Mouse (Mus musculus): Measurements from ENCODE around the gene Slc8a3. TPM values are rescaled to one million over a fixed set of nuclear protein-coding genes. Genes with fewer than 3 reads are reported as not detected.

The Slc8a3 gene
- polyA plus RNA-seq, 1 experiment from 2014 or later, result 1.6 TPM

DNA sequence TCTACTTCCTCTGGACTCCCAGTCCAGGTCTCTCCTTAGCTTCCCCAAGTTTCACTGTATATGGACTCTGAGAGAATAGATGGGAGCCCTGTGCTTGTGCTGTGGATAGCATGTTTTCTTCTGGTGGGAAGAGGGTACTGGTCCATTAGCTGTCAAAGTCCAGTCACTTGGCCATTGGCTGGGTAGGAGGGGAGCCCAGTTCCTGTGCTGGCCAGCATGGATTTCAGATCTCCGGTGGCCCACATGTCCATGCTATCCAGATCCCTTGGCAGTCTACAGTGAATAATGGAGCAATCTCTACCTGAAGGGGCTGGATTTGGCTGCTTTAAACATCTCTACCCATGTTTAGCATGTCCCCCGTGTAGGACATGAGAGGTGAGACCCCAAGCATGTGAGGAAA is 148.0 kb downstream of the Slc8a3 start:
- Histone ChIP-seq H3K27ac (ENCODE audit: low read depth, low read length) (no peak overlapping the region), H3K9ac (ENCODE audit: low read depth, low read length) (no peak overlapping the region), H3K4me3 (ENCODE audit: low read depth, low read length) (no peak overlapping the region), H3K27me3 (ENCODE audit: control insufficient read depth, insufficient read depth, low read length) (no peaks in the 10 kb centered on the region), H3K4me1 (replicated peaks; ENCODE audit: control insufficient read depth, insufficient read depth, low read length) (no peaks in the 10 kb centered on the region), H3K36me3 (ENCODE audit: control insufficient read depth, insufficient read depth, low read length) (no peaks in the 10 kb centered on the region), H3K4me2 (replicated peaks; ENCODE audit: low read depth, low read length) (no peak overlapping the region), H3K9me3 (ENCODE audit: control insufficient read depth, low read length) (no peaks in the 10 kb centered on the region)
- DNase-seq (ENCODE audit: low spot score) (no peak), ATAC-seq (ENCODE audit: low FRiP score) (no peak)
- WGBS, result 91% methylated on average over 2 of the region's 2 CpGs

GRCm38 (mm10) chr12:81182073-81182472 is 150.9 kb downstream of the Slc8a3 start:
- ATAC-seq (ENCODE audit: low FRiP score), result no peak
- peak; percentile 84 for DNase-seq (ENCODE audit: low spot score)
- Histone ChIP-seq H3K4me2 (replicated peaks; ENCODE audit: low read depth, low read length) (no peak overlapping the region), H3K9ac (ENCODE audit: low read depth, low read length) (no peak overlapping the region), H3K4me1 (replicated peaks; ENCODE audit: control insufficient read depth, insufficient read depth, low read length) (no peaks in the 10 kb centered on the region), H3K4me3 (ENCODE audit: low read depth, low read length) (no peak overlapping the region), H3K27ac (ENCODE audit: low read depth, low read length) (no peak overlapping the region), H3K27me3 (ENCODE audit: control insufficient read depth, insufficient read depth, low read length) (no peaks in the 10 kb centered on the region), H3K9me3 (ENCODE audit: control insufficient read depth, low read length) (no peaks in the 10 kb centered on the region), H3K36me3 (ENCODE audit: control insufficient read depth, insufficient read depth, low read length) (no peaks in the 10 kb centered on the region)
- WGBS, result 58% methylated on average over 3 of the region's 3 CpGs

- Histone ChIP-seq H3K9ac (ENCODE audit: low read depth, low read length) (no peak overlapping the region), H3K4me1 (replicated peaks; ENCODE audit: control insufficient read depth, insufficient read depth, low read length) (no peaks in the 10 kb centered on the region), H3K27ac (ENCODE audit: low read depth, low read length) (no peak overlapping the region), H3K4me2 (replicated peaks; ENCODE audit: low read depth, low read length) (no peak overlapping the region), H3K9me3 (ENCODE audit: control insufficient read depth, low read length) (no peaks in the 10 kb centered on the region), H3K36me3 (ENCODE audit: control insufficient read depth, insufficient read depth, low read length) (no peaks in the 10 kb centered on the region), H3K27me3 (ENCODE audit: control insufficient read depth, insufficient read depth, low read length) (no peaks in the 10 kb centered on the region), H3K4me3 (ENCODE audit: low read depth, low read length) (no peak overlapping the region)
- no peak for ATAC-seq (ENCODE audit: low FRiP score)
- 65% methylated on average over 9 of the region's 9 CpGs for WGBS
- DNase-seq (ENCODE audit: low spot score), result no peak
These were observed 157.7 kb downstream of the Slc8a3 start for GRCm38 (mm10) chr12:81175252-81175651.

DNA sequence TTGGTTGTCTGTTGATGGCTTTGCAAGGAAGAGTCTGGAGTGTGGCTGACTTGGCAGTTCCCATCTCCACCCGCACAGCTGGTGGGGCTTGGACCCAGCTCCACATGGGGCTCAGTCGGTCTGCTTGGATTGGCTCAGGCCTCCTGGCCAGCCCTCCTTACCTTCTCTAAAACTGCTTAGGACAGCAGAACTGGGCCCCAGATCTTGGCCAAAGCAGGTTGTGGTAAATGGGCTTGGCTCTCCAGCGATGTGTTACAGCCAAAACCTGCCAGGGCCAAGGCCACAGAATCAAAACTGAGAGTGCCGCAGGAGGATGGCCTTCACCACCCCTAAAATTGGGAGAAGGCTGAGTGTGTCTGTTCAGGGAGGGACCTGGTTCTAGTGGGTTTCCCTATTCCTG is 159.1 kb downstream of the Slc8a3 start:
- no peaks in the 10 kb centered on the region for H3K4me1 ChIP-seq (replicated peaks; ENCODE audit: control insufficient read depth, insufficient read depth, low read length)
- WGBS, result 94% methylated on average over 4 of the region's 4 CpGs
- H3K9me3 ChIP-seq (ENCODE audit: control insufficient read depth, low read length), result no peaks in the 10 kb centered on the region
- H3K4me3 ChIP-seq (ENCODE audit: low read depth, low read length), result no peak overlapping the region
- no peak for DNase-seq (ENCODE audit: low spot score)
- no peak overlapping the region for H3K27ac ChIP-seq (ENCODE audit: low read depth, low read length)
- H3K27me3 ChIP-seq (ENCODE audit: control insufficient read depth, insufficient read depth, low read length), result no peaks in the 10 kb centered on the region
- H3K4me2 ChIP-seq (replicated peaks; ENCODE audit: low read depth, low read length), result no peak overlapping the region
- no peak overlapping the region for H3K9ac ChIP-seq (ENCODE audit: low read depth, low read length)
- ATAC-seq (ENCODE audit: low FRiP score), result no peak
- H3K36me3 ChIP-seq (ENCODE audit: control insufficient read depth, insufficient read depth, low read length), result no peaks in the 10 kb centered on the region

DNA sequence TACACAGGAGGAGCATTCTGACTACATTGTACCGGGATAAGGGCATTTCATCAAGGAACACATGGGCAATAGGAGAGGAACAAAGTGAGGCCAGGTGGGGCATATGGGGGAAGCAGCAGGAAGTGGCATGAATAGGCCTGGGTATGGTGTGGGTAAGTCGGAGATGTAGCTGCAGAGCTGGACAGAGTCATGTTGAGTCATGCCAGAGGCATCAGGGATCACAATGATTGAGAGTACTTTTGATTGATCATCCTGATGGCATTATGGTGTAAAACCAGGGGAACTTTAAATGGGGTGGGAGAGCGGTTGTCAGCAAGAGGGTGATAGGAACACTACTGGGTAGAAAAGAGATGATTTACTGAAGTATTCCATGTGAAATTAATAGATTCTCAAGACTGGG is 160.0 kb downstream of the Slc8a3 start:
- Histone ChIP-seq H3K27me3 (ENCODE audit: control insufficient read depth, insufficient read depth, low read length) (no peaks in the 10 kb centered on the region), H3K27ac (ENCODE audit: low read depth, low read length) (no peak overlapping the region), H3K36me3 (ENCODE audit: control insufficient read depth, insufficient read depth, low read length) (no peaks in the 10 kb centered on the region), H3K9me3 (ENCODE audit: control insufficient read depth, low read length) (no peaks in the 10 kb centered on the region), H3K4me1 (replicated peaks; ENCODE audit: control insufficient read depth, insufficient read depth, low read length) (no peaks in the 10 kb centered on the region), H3K4me2 (replicated peaks; ENCODE audit: low read depth, low read length) (no peak overlapping the region), H3K4me3 (ENCODE audit: low read depth, low read length) (no peak overlapping the region), H3K9ac (ENCODE audit: low read depth, low read length) (no peak overlapping the region)
- WGBS, result 88% methylated on average over 3 of the region's 3 CpGs
- ATAC-seq (ENCODE audit: low FRiP score) (no peak), DNase-seq (ENCODE audit: low spot score) (no peak)

DNA sequence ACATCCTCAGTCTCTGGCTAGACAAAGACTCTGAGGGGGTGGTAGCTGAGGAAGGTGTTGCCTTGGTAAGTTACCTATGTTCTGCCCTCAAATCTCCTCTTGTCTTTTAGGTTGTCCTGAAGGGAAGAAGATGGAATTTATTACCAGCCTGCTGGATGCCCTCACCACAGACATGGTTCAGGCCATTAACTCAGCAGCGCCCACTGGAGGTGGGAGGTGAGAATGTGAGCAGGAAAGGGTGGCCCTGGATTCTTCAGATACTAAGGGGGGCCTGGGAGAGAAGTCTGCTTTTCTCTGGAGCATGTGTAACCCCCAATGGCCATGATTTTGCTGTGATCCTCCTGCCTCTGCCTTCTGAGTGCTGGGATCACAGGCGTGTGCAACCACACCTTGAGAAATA is 162.9 kb downstream of the Slc8a3 start:
- Histone ChIP-seq H3K4me2 (replicated peaks; ENCODE audit: low read depth, low read length) (no peak overlapping the region), H3K4me1 (replicated peaks; ENCODE audit: control insufficient read depth, insufficient read depth, low read length) (peaks cover 9% of the 10 kb centered on the region), H3K9ac (ENCODE audit: low read depth, low read length) (no peak overlapping the region), H3K9me3 (ENCODE audit: control insufficient read depth, low read length) (no peaks in the 10 kb centered on the region), H3K27ac (ENCODE audit: low read depth, low read length) (no peak overlapping the region), H3K4me3 (ENCODE audit: low read depth, low read length) (no peak overlapping the region), H3K36me3 (ENCODE audit: control insufficient read depth, insufficient read depth, low read length) (no peaks in the 10 kb centered on the region), H3K27me3 (ENCODE audit: control insufficient read depth, insufficient read depth, low read length) (no peaks in the 10 kb centered on the region)
- 68% methylated on average over 2 of the region's 2 CpGs for WGBS
- DNase-seq (ENCODE audit: low spot score), result peak; percentile 37
- ATAC-seq (ENCODE audit: low FRiP score), result no peak

GRCm38 (mm10) chr12:81168494-81168893 is 164.5 kb downstream of the Slc8a3 start:
- no peak overlapping the region for H3K9ac ChIP-seq (ENCODE audit: low read depth, low read length)
- DNase-seq (ENCODE audit: low spot score), result no peak
- ATAC-seq (ENCODE audit: low FRiP score), result no peak
- no peak overlapping the region for H3K27ac ChIP-seq (ENCODE audit: low read depth, low read length)
- H3K27me3 ChIP-seq (ENCODE audit: control insufficient read depth, insufficient read depth, low read length), result no peaks in the 10 kb centered on the region
- H3K4me1 ChIP-seq (replicated peaks; ENCODE audit: control insufficient read depth, insufficient read depth, low read length), result peaks cover 11% of the 10 kb centered on the region
- no peaks in the 10 kb centered on the region for H3K36me3 ChIP-seq (ENCODE audit: control insufficient read depth, insufficient read depth, low read length)
- 78% methylated on average over 2 of the region's 2 CpGs for WGBS
- H3K9me3 ChIP-seq (ENCODE audit: control insufficient read depth, low read length), result no peaks in the 10 kb centered on the region
- no peak overlapping the region for H3K4me2 ChIP-seq (replicated peaks; ENCODE audit: low read depth, low read length)
- no peak overlapping the region for H3K4me3 ChIP-seq (ENCODE audit: low read depth, low read length)

GRCm38 (mm10) chr12:81168031-81168430 is 164.9 kb downstream of the Slc8a3 start:
- DNase-seq (ENCODE audit: low spot score) (no peak), ATAC-seq (ENCODE audit: low FRiP score) (no peak)
- no peak overlapping the region for H3K4me3 ChIP-seq (ENCODE audit: low read depth, low read length)
- no peak overlapping the region for H3K9ac ChIP-seq (ENCODE audit: low read depth, low read length)
- H3K4me2 ChIP-seq (replicated peaks; ENCODE audit: low read depth, low read length), result no peak overlapping the region
- 96% methylated on average over 7 of the region's 7 CpGs for WGBS
- H3K9me3 ChIP-seq (ENCODE audit: control insufficient read depth, low read length), result no peaks in the 10 kb centered on the region
- peaks cover 11% of the 10 kb centered on the region for H3K4me1 ChIP-seq (replicated peaks; ENCODE audit: control insufficient read depth, insufficient read depth, low read length)
- no peaks in the 10 kb centered on the region for H3K27me3 ChIP-seq (ENCODE audit: control insufficient read depth, insufficient read depth, low read length)
- H3K27ac ChIP-seq (ENCODE audit: low read depth, low read length), result no peak overlapping the region
- H3K36me3 ChIP-seq (ENCODE audit: control insufficient read depth, insufficient read depth, low read length), result no peaks in the 10 kb centered on the region

DNA sequence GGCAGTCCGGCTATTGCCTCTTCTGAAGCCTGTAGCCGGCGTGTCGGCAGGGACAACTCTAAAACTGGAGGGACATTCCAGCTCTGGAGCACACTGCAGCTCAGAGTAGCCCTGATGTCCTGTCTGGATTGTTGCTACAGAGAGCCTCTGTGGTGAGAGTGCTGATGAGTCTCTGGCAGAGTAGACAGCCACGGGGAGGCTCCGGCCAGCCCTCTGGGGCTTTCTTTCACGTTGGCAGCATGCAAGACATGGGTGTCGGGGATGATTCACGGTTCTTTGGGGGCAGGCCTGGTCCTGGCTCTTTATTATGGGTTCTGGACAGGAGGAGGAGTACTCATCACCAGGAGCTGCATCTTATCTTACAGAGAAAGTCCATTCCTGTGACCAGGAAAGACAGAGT is 165.8 kb downstream of the Slc8a3 start:
- Histone ChIP-seq H3K9ac (ENCODE audit: low read depth, low read length) (no peak overlapping the region), H3K4me2 (replicated peaks; ENCODE audit: low read depth, low read length) (no peak overlapping the region), H3K27me3 (ENCODE audit: control insufficient read depth, insufficient read depth, low read length) (no peaks in the 10 kb centered on the region), H3K36me3 (ENCODE audit: control insufficient read depth, insufficient read depth, low read length) (no peaks in the 10 kb centered on the region), H3K9me3 (ENCODE audit: control insufficient read depth, low read length) (no peaks in the 10 kb centered on the region), H3K4me1 (replicated peaks; ENCODE audit: control insufficient read depth, insufficient read depth, low read length) (peaks cover 11% of the 10 kb centered on the region), H3K4me3 (ENCODE audit: low read depth, low read length) (no peak overlapping the region), H3K27ac (ENCODE audit: low read depth, low read length) (no peak overlapping the region)
- ATAC-seq (ENCODE audit: low FRiP score) (no peak), DNase-seq (ENCODE audit: low spot score) (no peak)
- 69% methylated on average over 9 of the region's 9 CpGs for WGBS

Data from hindbrain, embryonic 11.5 days (tissue).